Mouse (Mus musculus) kidney, postnatal 0 days (tissue): ENCODE results near the gene Ulk2. TPM values are rescaled to one million over a fixed set of nuclear protein-coding genes. Genes with fewer than 3 reads are reported as not detected.
"Not testable (repeated sequence)": the region's sequence is repeated elsewhere in the genome, so short reads cannot be mapped to it uniquely, and the experiment has no call there.

Experiments
- ATAC-seq: fragments of 200-750 bp; cut with Nextera tagmentation; replicated peaks from 2 replicates; pipeline ENCODE4 v1.8.0; 2017; ENCODE audit warnings: low read depth, moderate number of reproducible peaks, moderate TSS enrichment, moderate library complexity; ENCODE audit not compliant: low FRiP score
- DNase-seq: peaks from one replicate; pipeline ENCODE4 v3.0.0-alpha.2; 2016; ENCODE audit warnings: low spot score
- H3K27ac ChIP-seq: fragments of 300-500 bp; sonication (generic); 2 replicates; pipeline ENCODE4 v1.5.1; 2014; ENCODE audit warnings: mild to moderate bottlenecking
- H3K27me3 ChIP-seq: fragments of 300-500 bp; sonication (generic); 2 replicates; pipeline ENCODE4 v1.6.1; 2014; ENCODE audit warnings: low read length, mixed read lengths; ENCODE audit not compliant: insufficient read depth
- H3K36me3 ChIP-seq: fragments of 300-500 bp; sonication (generic); 2 replicates; pipeline ENCODE4 v1.6.1; 2014; ENCODE audit warnings: low read length, mixed read lengths; ENCODE audit not compliant: insufficient read depth
- H3K4me1 ChIP-seq: fragments of 300-500 bp; sonication (generic); replicated peaks from 2 replicates; pipeline ENCODE4 v1.6.1; 2014; ENCODE audit warnings: antibody characterized with exemption, low read length, mixed read lengths; ENCODE audit not compliant: insufficient read depth
- H3K4me2 ChIP-seq: fragments of 300-500 bp; sonication (generic); 2 replicates; pipeline ENCODE4 v1.6.1; 2014; ENCODE audit warnings: mild to moderate bottlenecking, low read length, moderate library complexity, mixed read lengths
- H3K4me3 ChIP-seq: fragments of 300-500 bp; sonication (generic); replicated peaks from 2 replicates; pipeline ENCODE4 v1.5.1; 2014; ENCODE audit warnings: low read depth, low read length
- H3K9ac ChIP-seq: fragments of 300-500 bp; sonication (generic); 2 replicates; pipeline ENCODE4 v1.6.1; 2014; ENCODE audit warnings: low read depth, low read length
- H3K9me3 ChIP-seq: fragments of 300-500 bp; sonication (generic); replicated peaks from 2 replicates; pipeline ENCODE4 v1.6.1; 2016; ENCODE audit warnings: low read length, inconsistent platforms, mixed read lengths
- CTCF ChIP-seq: IDR thresholded peaks from 2 replicates; pipeline ENCODE4 v1.5.1; 2016; ENCODE audit warnings: antibody characterized with exemption, low read depth, mild to moderate bottlenecking, moderate library complexity
- WGBS: fragments of 180-500 bp; shearing (Covaris S2); extraction: QIAGEN DNeasy Blood & Tissue Kit; methylation state at CpG from one replicate; pipeline ENCODE4 v1.1.7; 2014; 5-methylcytosine and 5-hydroxymethylcytosine counted together
- polyA plus RNA-seq: library from polyadenylated mRNA; unstranded; fragments of >200 nt; fragmentation: Nextera tagmentation; extraction: Ambion mirVana; gene quantifications from 2 replicates; pipeline ENCODE4 v1.2.1, GENCODE M21; 2015

Gene Ulk2
- polyA plus RNA-seq, 1 experiment from 2014 or later: 10.8 TPM

GRCm38 (mm10) chr11:61859316-61859715, 4.4 kb upstream of the Ulk2 start:
- Histone ChIP-seq H3K9ac (no peak overlapping the region), H3K4me2 (no peak overlapping the region), H3K4me1 (no peaks in the 10 kb centered on the region), H3K27ac (no peak overlapping the region), H3K36me3 (no peaks in the 10 kb centered on the region), H3K4me3 (no peak overlapping the region), H3K27me3 (no peaks in the 10 kb centered on the region), H3K9me3 (no peaks in the 10 kb centered on the region)
- ATAC-seq: no peak
- 50% methylated on average over 1 of the region's 1 CpGs for WGBS
- no peak for DNase-seq
- TF ChIP-seq CTCF: no peak

GRCm38 (mm10) chr11:61855539-61855938, 666 bp upstream of the Ulk2 start:
- no peak for TF ChIP-seq CTCF
- H3K36me3 ChIP-seq: 0 out of 2 replicates have a peak, but pooled peaks cover 2% of the 10 kb centered on the region
- peak overlapping the region; percentile 95 for H3K9ac ChIP-seq
- DNase-seq: no peak
- no peak overlapping the region for H3K27ac ChIP-seq
- H3K4me1 ChIP-seq: no peaks in the 10 kb centered on the region
- 43% methylated on average over 6 of the region's 6 CpGs for WGBS
- H3K4me2 ChIP-seq: peak overlapping the region; percentile 90
- H3K4me3 ChIP-seq: peak overlapping the region; percentile 97
- no peak for ATAC-seq
- no peaks in the 10 kb centered on the region for H3K9me3 ChIP-seq
- no peaks in the 10 kb centered on the region for H3K27me3 ChIP-seq

DNA sequence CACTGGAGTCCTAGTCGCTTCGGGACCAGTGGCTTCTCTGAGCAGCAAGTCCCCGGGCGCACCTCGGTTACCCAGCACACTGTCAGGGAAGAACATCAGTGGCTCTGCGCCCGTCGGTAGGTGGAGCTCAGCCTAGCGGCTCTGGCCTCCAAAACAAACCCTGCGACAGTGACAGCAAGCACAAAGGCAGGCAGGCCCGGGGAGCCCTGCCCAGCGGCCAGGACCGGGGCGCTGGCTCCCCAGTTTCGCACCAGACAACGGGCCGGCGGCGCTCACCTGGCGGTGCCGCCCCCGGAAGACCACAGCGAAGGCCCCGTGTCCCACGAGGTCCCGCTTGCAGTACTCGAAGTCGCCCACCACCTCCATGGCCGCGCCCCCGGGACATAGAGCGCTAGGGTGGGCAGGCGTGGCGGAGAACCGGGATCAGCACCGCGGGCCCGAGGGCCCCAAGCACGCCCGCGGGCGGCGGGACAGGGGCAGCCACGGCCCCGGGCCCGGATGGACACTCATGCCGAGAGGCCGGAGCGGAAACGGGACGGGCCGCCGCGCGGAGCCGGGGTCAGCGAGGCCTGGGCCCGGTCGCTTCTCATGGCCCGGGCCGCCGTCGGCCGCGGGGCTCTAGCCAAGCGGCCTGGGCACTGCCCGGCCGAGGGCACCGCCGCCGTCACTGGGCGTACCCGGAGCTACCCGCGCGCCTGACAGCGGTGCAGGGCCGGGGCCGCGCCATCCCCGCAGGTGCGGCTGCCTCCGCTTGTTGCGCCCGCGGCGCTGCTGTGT, 474 bp downstream of the Ulk2 start:
- peak overlapping the region; percentile 95 for H3K9ac ChIP-seq
- no peaks in the 10 kb centered on the region for H3K9me3 ChIP-seq
- ATAC-seq (peak; percentile 85), DNase-seq (peak; percentile 90)
- peak overlapping the region; percentile 90 for H3K4me2 ChIP-seq
- TF ChIP-seq CTCF: peak; percentile 55
- 0 out of 2 replicates have a peak, but pooled peaks cover 3% of the 10 kb centered on the region for H3K36me3 ChIP-seq
- H3K4me1 ChIP-seq: no peaks in the 10 kb centered on the region
- WGBS: under 1% methylated on average over 86 of the region's 87 CpGs
- H3K27ac ChIP-seq: peak overlapping the region; percentile 93
- no peaks in the 10 kb centered on the region for H3K27me3 ChIP-seq
- H3K4me3 ChIP-seq: peak overlapping the region; percentile 97

- 7% methylated on average over 5 of the region's 5 CpGs for WGBS
- DNase-seq (no peak), ATAC-seq (no peak)
- Histone ChIP-seq H3K36me3 (0 out of 2 replicates have a peak, but pooled peaks cover 3% of the 10 kb centered on the region), H3K4me3 (peak overlapping the region; percentile 97), H3K4me1 (no peaks in the 10 kb centered on the region), H3K4me2 (peak overlapping the region; percentile 90), H3K9ac (peak overlapping the region; percentile 95), H3K27me3 (no peaks in the 10 kb centered on the region), H3K27ac (peak overlapping the region; percentile 93; the same call in 1 of the 2 replicates), H3K9me3 (no peaks in the 10 kb centered on the region)
- no peak for TF ChIP-seq CTCF
Observed at GRCm38 (mm10) chr11:61853659-61854058, 1.2 kb downstream of the Ulk2 start.

GRCm38 (mm10) chr11:61852916-61853315, 2.0 kb downstream of the Ulk2 start:
- ATAC-seq (no peak), DNase-seq (no peak)
- no peaks in the 10 kb centered on the region for H3K27me3 ChIP-seq
- no peak overlapping the region for H3K9ac ChIP-seq
- TF ChIP-seq CTCF: no peak
- H3K36me3 ChIP-seq: 0 out of 2 replicates have a peak, but pooled peaks cover 3% of the 10 kb centered on the region
- H3K4me3 ChIP-seq: no peak overlapping the region
- no peaks in the 10 kb centered on the region for H3K9me3 ChIP-seq
- H3K4me2 ChIP-seq: no peak overlapping the region
- H3K4me1 ChIP-seq: no peaks in the 10 kb centered on the region
- H3K27ac ChIP-seq: no peak overlapping the region

GRCm38 (mm10) chr11:61851195-61851594, 3.7 kb downstream of the Ulk2 start:
- Histone ChIP-seq H3K27ac (no peak overlapping the region), H3K4me3 (no peak overlapping the region), H3K4me2 (no peak overlapping the region), H3K9ac (no peak overlapping the region), H3K9me3 (no peaks in the 10 kb centered on the region), H3K4me1 (no peaks in the 10 kb centered on the region), H3K27me3 (no peaks in the 10 kb centered on the region), H3K36me3 (0 out of 2 replicates have a peak, but pooled peaks cover 3% of the 10 kb centered on the region)
- WGBS: 88% methylated on average over 3 of the region's 3 CpGs
- no peak for TF ChIP-seq CTCF
- DNase-seq (no peak), ATAC-seq (no peak)

DNA sequence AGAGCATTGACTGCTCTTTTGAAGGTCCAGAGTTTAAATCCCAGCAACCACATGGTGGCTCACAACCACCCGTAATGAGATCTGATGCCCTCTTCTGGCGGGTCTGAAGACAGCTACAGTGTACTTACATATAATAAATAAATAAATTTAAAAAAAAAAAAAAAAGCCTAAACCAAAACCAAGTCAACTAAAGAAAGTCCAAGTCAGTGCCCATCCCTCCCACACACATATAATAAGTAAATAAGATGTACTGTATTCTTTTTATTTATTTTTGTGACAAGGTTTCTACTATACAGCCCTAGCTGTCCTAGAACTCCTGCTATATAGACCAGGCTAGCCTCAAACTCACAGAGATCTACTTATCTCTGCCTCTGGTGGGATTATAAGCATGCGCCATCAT, 14.2 kb downstream of the Ulk2 start:
- H3K27me3 ChIP-seq, H3K27ac ChIP-seq, H3K4me3 ChIP-seq, ATAC-seq, H3K4me2 ChIP-seq, H3K9me3 ChIP-seq, DNase-seq, H3K9ac ChIP-seq, H3K4me1 ChIP-seq: not testable (repeated sequence)
- WGBS: 68% methylated on average over 3 of the region's 3 CpGs
- H3K36me3 ChIP-seq: 0 out of 2 replicates have a peak, but pooled peaks cover 13% of the 10 kb centered on the region
